Mouse (Mus musculus) ES-Bruce4 (cell line): ENCODE results near the gene Mecom.

ENCODE experiments used
- CTCF ChIP-seq: IDR thresholded peaks from one replicate; pipeline ENCODE4 v1.8.1; 2011; ENCODE audit warnings: low read depth, low read length
- EP300 ChIP-seq: IDR thresholded peaks from 2 replicates; pipeline ENCODE4 v1.6.1; 2011; ENCODE audit warnings: low read depth, low read length; ENCODE audit not compliant: insufficient read depth

DNA sequence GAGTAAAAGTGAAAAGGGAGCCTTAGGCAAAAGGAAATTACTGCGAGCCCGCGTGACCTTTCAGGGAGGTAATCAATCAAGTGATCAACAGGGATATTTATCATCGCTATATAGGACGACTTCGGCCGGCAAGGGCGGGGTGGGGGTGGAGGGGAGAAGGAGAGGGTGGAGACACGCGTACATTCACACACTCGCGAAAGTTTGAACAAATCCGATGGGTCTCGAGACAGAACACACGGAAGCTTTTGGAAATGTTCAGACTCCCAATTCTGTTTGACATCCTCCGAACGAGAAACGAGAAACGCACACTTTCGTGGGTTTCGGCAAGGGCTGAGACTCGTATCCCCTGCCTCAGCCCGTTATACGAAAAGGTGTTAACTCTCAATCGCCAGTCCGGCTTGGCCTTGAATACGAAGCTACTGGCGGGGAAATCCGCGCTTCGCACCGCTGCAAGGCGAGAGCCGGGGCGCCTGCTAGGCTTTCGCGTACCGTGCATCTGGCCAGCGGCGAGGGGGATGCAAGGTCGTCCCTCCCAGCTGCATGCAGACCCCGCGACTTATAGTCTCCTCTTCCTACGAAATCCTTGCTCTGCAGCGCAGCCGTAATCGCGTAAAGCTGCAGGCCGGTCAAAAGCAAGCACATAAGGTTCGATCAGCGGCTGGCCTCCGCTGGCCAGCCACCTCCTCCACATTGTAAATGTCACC lies 33.6 kb downstream of the Mecom start:
- TF ChIP-seq CTCF (no peak), EP300 (no peak)
